27 mouse cellular contexts compared by ENCODE assay signal in genomic region chr11:118118777-118119176, GRCm38 (mm10). TPM values are rescaled to one million over a fixed set of nuclear protein-coding genes. Genes with fewer than 3 reads are reported as not detected.
DNase-seq lines count a peak whose midpoint lies in the region; ATAC-seq and TF ChIP-seq lines count a peak whose summit lies in the region.
"Had no signal": no experiment of that assay in that cellular context is flagged by ENCODE, and none has a peak within 500 bp of the region (broad histone marks: within the 10 kb centered on the region; RNA-seq: fewer than 3 reads in every experiment).

No protein-coding gene starts in this region.

- no peak overlapping the region for H3K4me3 ChIP-seq in heart, embryonic 12.5 days
- H3K4me3 ChIP-seq in heart, embryonic 15.5 days: no peak overlapping the region
- no peak overlapping the region for H3K4me3 ChIP-seq in midbrain, embryonic 11.5 days (ENCODE audit: low read depth, low read length)
- H3K4me3 ChIP-seq in midbrain, postnatal 0 days (ENCODE audit: low read depth, low read length): no peak overlapping the region
- H3K4me3 ChIP-seq: forebrain, embryonic 10.5 days; forebrain, embryonic 13.5 days; hindbrain, embryonic 10.5 days; hindbrain, embryonic 13.5 days; intestine, embryonic 15.5 days; kidney, embryonic 15.5 days had no signal

- no peaks in the 10 kb centered on the region for H3K36me3 ChIP-seq in heart, embryonic 12.5 days
- H3K36me3 ChIP-seq in heart, embryonic 15.5 days: no peaks in the 10 kb centered on the region
- H3K36me3 ChIP-seq in midbrain, embryonic 11.5 days (ENCODE audit: control insufficient read depth, insufficient read depth, low read length): no peaks in the 10 kb centered on the region
- H3K36me3 ChIP-seq in midbrain, postnatal 0 days (ENCODE audit: insufficient read depth, low read length): no peaks in the 10 kb centered on the region
- H3K36me3 ChIP-seq: forebrain, embryonic 10.5 days; G1E; hindbrain, embryonic 10.5 days; hindbrain, embryonic 13.5 days; intestine, embryonic 15.5 days; kidney, embryonic 15.5 days had no signal

- intact Hi-C loops in heart, postnatal 36 days (cut with DNase I): no loop called here

- no peaks in the 10 kb centered on the region for H3K27me3 ChIP-seq in heart, embryonic 12.5 days (replicated peaks)
- no peaks in the 10 kb centered on the region for H3K27me3 ChIP-seq in heart, embryonic 15.5 days
- H3K27me3 ChIP-seq in midbrain, embryonic 11.5 days (ENCODE audit: control insufficient read depth, insufficient read depth, low read length): no peaks in the 10 kb centered on the region
- no peaks in the 10 kb centered on the region for H3K27me3 ChIP-seq in midbrain, postnatal 0 days (ENCODE audit: insufficient read depth, low read length)
- H3K27me3 ChIP-seq: forebrain, embryonic 13.5 days; hindbrain, embryonic 13.5 days; intestine, embryonic 15.5 days; kidney, embryonic 15.5 days; Patski had no signal

- peaks cover 27% of the 10 kb centered on the region for H3K4me1 ChIP-seq in heart, embryonic 12.5 days (replicated peaks)
- H3K4me1 ChIP-seq in heart, embryonic 15.5 days (replicated peaks): peaks cover 20% of the 10 kb centered on the region
- no peaks in the 10 kb centered on the region for H3K4me1 ChIP-seq in midbrain, embryonic 11.5 days (ENCODE audit: control insufficient read depth, insufficient read depth, low read length)
- no peaks in the 10 kb centered on the region for H3K4me1 ChIP-seq in midbrain, postnatal 0 days (ENCODE audit: insufficient read depth, low read length)
- H3K4me1 ChIP-seq: hindbrain, embryonic 13.5 days; intestine, embryonic 15.5 days; kidney, embryonic 15.5 days had no signal

- no peak overlapping the region for H3K27ac ChIP-seq in heart, embryonic 12.5 days (ENCODE audit: poor library complexity, severe bottlenecking)
- no peak overlapping the region; the same call in 1 of the 2 replicates for H3K27ac ChIP-seq in heart, embryonic 15.5 days
- H3K27ac ChIP-seq in midbrain, embryonic 11.5 days (ENCODE audit: low read depth, low read length): no peak overlapping the region
- no peak overlapping the region for H3K27ac ChIP-seq in midbrain, postnatal 0 days (ENCODE audit: low read depth, low read length)
- H3K27ac ChIP-seq: forebrain, embryonic 10.5 days; forebrain, embryonic 13.5 days; hindbrain, embryonic 10.5 days; hindbrain, embryonic 13.5 days; intestine, embryonic 15.5 days; kidney, embryonic 15.5 days had no signal

- H3K4me2 ChIP-seq in heart, embryonic 12.5 days: no peak overlapping the region
- no peak overlapping the region for H3K4me2 ChIP-seq in heart, embryonic 15.5 days
- H3K4me2 ChIP-seq in midbrain, embryonic 11.5 days: no peak overlapping the region
- H3K4me2 ChIP-seq in midbrain, postnatal 0 days (ENCODE audit: low read depth, low read length, poor library complexity, severe bottlenecking): no peak overlapping the region
- H3K4me2 ChIP-seq: forebrain, embryonic 13.5 days; hindbrain, embryonic 13.5 days; intestine, embryonic 15.5 days; kidney, embryonic 15.5 days had no signal

- no peak overlapping the region for H3K9ac ChIP-seq in heart, embryonic 12.5 days
- H3K9ac ChIP-seq in heart, embryonic 15.5 days: no peak overlapping the region
- H3K9ac ChIP-seq in midbrain, embryonic 11.5 days (ENCODE audit: low read length): no peak overlapping the region
- H3K9ac ChIP-seq in midbrain, postnatal 0 days (replicated peaks; ENCODE audit: low read length, poor library complexity, severe bottlenecking): no peak overlapping the region
- H3K9ac ChIP-seq: forebrain, embryonic 13.5 days; hindbrain, embryonic 13.5 days; intestine, embryonic 15.5 days; kidney, embryonic 15.5 days had no signal

- DNase-seq in adrenal gland, postnatal 10 days: peak; percentile 24
- DNase-seq in adrenal gland, adult 8-10 months: no peak
- no peak for DNase-seq in heart, postnatal 36 days
- DNase-seq in heart, adult 9 months (ENCODE audit: low spot score in 2 of 2): no peak
- DNase-seq in midbrain, embryonic 11.5 days (ENCODE audit: low spot score, missing footprints): peak; percentile 67
- DNase-seq in midbrain, postnatal 0 days (ENCODE audit: low spot score): no peak
- DNase-seq: B cell, adult 2 months; cerebellum, adult 18-20 months; cerebellum, adult 9-10 months; cerebellum, postnatal 14 days; gastrocnemius, postnatal 10 days; gastrocnemius, postnatal 36 days; kidney, adult 11 months; kidney, adult 8-10 months had no signal

- TF ChIP-seq CTCF in midbrain, postnatal 0 days (IDR thresholded peaks at IDR 0.05): no peak

- 0 out of 2 replicates have a peak, but pooled peaks have one; percentile 34 for ATAC-seq in heart, embryonic 12.5 days (ENCODE audit: insufficient number of reproducible peaks, low FRiP score)
- ATAC-seq in heart, embryonic 15.5 days (replicated peaks; ENCODE audit: insufficient number of reproducible peaks, insufficient read depth, low FRiP score, low read depth): peak; percentile 73
- no peak for ATAC-seq in midbrain, embryonic 11.5 days (ENCODE audit: low FRiP score)
- no peak for ATAC-seq in midbrain, postnatal 0 days (ENCODE audit: low FRiP score)
- ATAC-seq: forebrain, embryonic 13.5 days; forebrain, embryonic 16.5 days; hindbrain, embryonic 16.5 days; intestine, embryonic 15.5 days; Patski had no signal

- WGBS in heart, embryonic 12.5 days: 34% methylated on average over 8 of the region's 8 CpGs
- 40% methylated on average over 8 of the region's 8 CpGs for WGBS in heart, embryonic 15.5 days
- 89% methylated on average over 8 of the region's 8 CpGs for WGBS in midbrain, embryonic 11.5 days
- WGBS in midbrain, postnatal 0 days: 84% methylated on average over 8 of the region's 8 CpGs

- H3K9me3 ChIP-seq in heart, embryonic 12.5 days (replicated peaks): no peaks in the 10 kb centered on the region
- no peaks in the 10 kb centered on the region for H3K9me3 ChIP-seq in heart, embryonic 15.5 days (replicated peaks)
- no peaks in the 10 kb centered on the region for H3K9me3 ChIP-seq in midbrain, embryonic 11.5 days (ENCODE audit: control insufficient read depth, low read length)
- H3K9me3 ChIP-seq in midbrain, postnatal 0 days (ENCODE audit: low read length): no peaks in the 10 kb centered on the region
- H3K9me3 ChIP-seq: forebrain, embryonic 10.5 days; forebrain, embryonic 13.5 days; G1E; hindbrain, embryonic 10.5 days; hindbrain, embryonic 13.5 days; intestine, embryonic 15.5 days; kidney, embryonic 15.5 days had no signal

RNA-seq across cellular contexts. Expression of gene Dnah17, which starts 11.7 kb away (rescaled TPM):
- under 1 TPM; 0.03 to 0.09 TPM for total RNA-seq in adrenal gland, postnatal 10 days (2021)
- under 1 TPM in 3 of 4 experiments, not detected in 1; 0.03 to 0.12 (median 0.03) TPM for total RNA-seq in adrenal gland, adult 8-10 months (2022)
- polyA plus RNA-seq in heart, embryonic 12.5 days (2016; fragmentation: Nextera tagmentation; extraction: Ambion mirVana): 0.10 and 0.26 TPM in 2 replicates
- under 1 TPM; 0.06 to 0.14 TPM for total RNA-seq in heart, postnatal 36 days (2021)
- 0.06 and 0.15 TPM in 2 replicates for polyA plus RNA-seq in heart, embryonic 15.5 days (2015; fragmentation: Nextera tagmentation; extraction: Ambion mirVana)
- polyA plus RNA-seq in midbrain, embryonic 11.5 days (2014; fragmentation: Nextera tagmentation; extraction: Ambion mirVana): 0.08 and 0.11 TPM in 2 replicates
- 0.05 TPM in 2 replicates for total RNA-seq in midbrain, postnatal 0 days (2014; rRNA removed)
- 0.15 and 0.20 TPM in 2 replicates for polyA plus RNA-seq in midbrain, postnatal 0 days (2015; fragmentation: Nextera tagmentation; extraction: Ambion mirVana)
- total RNA-seq: granulocyte monocyte progenitor cell, adult 5-6 weeks had no signal
- polyA plus RNA-seq: G1E had no signal

Comparison
In these comparisons a context has a peak if more than half of its experiments do, and no peak if none do; other contexts are left out.
1. DNase-seq: peak in adrenal gland, postnatal 10 days (single experiment) and midbrain, embryonic 11.5 days (single experiment); none in adrenal gland, adult 8-10 months (single experiment), heart, postnatal 36 days (0 of 2), heart, adult 9 months (0 of 2) and midbrain, postnatal 0 days (single experiment).
2. ATAC-seq: peak in heart, embryonic 12.5 days (single experiment) and heart, embryonic 15.5 days (single experiment); none in midbrain, embryonic 11.5 days (single experiment) and midbrain, postnatal 0 days (single experiment).